Mouse (Mus musculus) CH12.LX (cell line): ENCODE results near the gene Gm13102. TPM values are rescaled to one million over a fixed set of nuclear protein-coding genes. Genes with fewer than 3 reads are reported as not detected.
"Not testable (repeated sequence)": the region's sequence is repeated elsewhere in the genome, so short reads cannot be mapped to it uniquely, and the experiment has no call there.

ENCODE experiments used
- DNase-seq: peaks from one replicate; pipeline ENCODE4 v3.0.0-alpha.2; 2013; ENCODE audit errors: extremely low read depth
- H3K27ac ChIP-seq: 2 replicates; pipeline ENCODE4 v1.5.1; 2012; ENCODE audit warnings: low read depth, mild to moderate bottlenecking, control low read depth, moderate library complexity; ENCODE audit not compliant: insufficient read depth
- H3K27me3 ChIP-seq: replicated peaks from 2 replicates; pipeline ENCODE3; 2012; ENCODE audit warnings: inconsistent platforms
- H3K36me3 ChIP-seq, 2 experiments: replicated peaks in 1 of 2; 2 replicates each; pipeline versions ENCODE3 to v1.6.1; 2012; ENCODE audit warnings: inconsistent platforms in 1 of 2, low read length in 1 of 2, mild to moderate bottlenecking in 1 of 2, mixed read lengths in 1 of 2, moderate library complexity in 1 of 2; ENCODE audit not compliant: control insufficient read depth in 1 of 2, insufficient read depth in 1 of 2
- H3K4me1 ChIP-seq, 2 experiments: 2 replicates each; pipeline ENCODE4 v1.6.1; 2012; ENCODE audit warnings: inconsistent platforms in 1 of 2, moderate library complexity in 1 of 2; ENCODE audit not compliant: insufficient read depth in 2 of 2, control insufficient read depth in 1 of 2
- H3K4me2 ChIP-seq: 2 replicates; pipeline ENCODE4 v1.6.1; 2012; ENCODE audit warnings: low read depth, mild to moderate bottlenecking, control low read depth; ENCODE audit not compliant: poor library complexity, insufficient read depth, severe bottlenecking
- H3K4me3 ChIP-seq, 3 experiments: fragments of 150-350 bp in 1 of 3; sonication (generic) in 1 of 3; replicated peaks in 1 of 3; 2 replicates each; pipeline versions ENCODE3 to v1.5.1; 2011 to 2012; ENCODE audit warnings: low read depth in 2 of 3, low read length in 2 of 3, mild to moderate bottlenecking in 2 of 3, moderate library complexity in 2 of 3, control low read depth in 1 of 3, improper control_type of control experiment in 1 of 3, inconsistent platforms in 1 of 3, mixed read lengths in 1 of 3; ENCODE audit not compliant: poor library complexity in 1 of 3
- H3K79me2 ChIP-seq: replicated peaks from 2 replicates; pipeline ENCODE4 v1.6.1; 2012; ENCODE audit warnings: mild to moderate bottlenecking, moderate library complexity; ENCODE audit not compliant: control insufficient read depth, poor library complexity, insufficient read depth, severe bottlenecking; ENCODE audit errors: extremely low read depth
- H3K9ac ChIP-seq: 2 replicates; pipeline ENCODE4 v1.6.1; 2012; ENCODE audit warnings: low read depth, mild to moderate bottlenecking, control low read depth, moderate library complexity; ENCODE audit not compliant: insufficient read depth
- H3K9me3 ChIP-seq: replicated peaks from 2 replicates; pipeline ENCODE3; 2012; ENCODE audit warnings: low read length, inconsistent platforms, mixed read lengths
- dilution Hi-C: fragments of 300-500 bp; cut with MboI; formaldehyde crosslinking; loops from 2 replicates; pipeline ENCODE4 v1.14.3; 2020; ENCODE audit warnings: low sequenced_read_pairs; ENCODE audit not compliant: extremely low pct_unique_long_range_greater_than_20kb, extremely low pct_ligation_motif_present
- in situ Hi-C: fragments of 300-500 bp; cut with MboI; formaldehyde crosslinking; loops from 3 replicates; pipeline ENCODE4 v1.14.3; 2019; ENCODE audit warnings: low sequenced_read_pairs, low pct_ligation_motif_present, low pct_unique_long_range_greater_than_20kb, mixed read lengths
- polyA plus RNA-seq: library from polyadenylated mRNA; unstranded; fragments of >175 nt; gene quantifications from 2 replicates; pipeline ENCODE4 v1.2.1, GENCODE M21; 2012; ENCODE audit warnings: low read depth; ENCODE audit not compliant: insufficient read length
- total RNA-seq, 2 experiments: library from RNA; depleted of rRNA; stranded (reverse); fragments of 300-350 nt in 1 of 2; fragments of >200 nt in 1 of 2; gene quantifications; 2 replicates each; pipeline ENCODE4 v1.2.3; 2012 to 2014

Gene Gm13102
- total RNA-seq (2012; rRNA removed): not detected in 2 replicates
- total RNA-seq (2014; rRNA removed): not detected in 2 replicates
- polyA plus RNA-seq: not detected in 2 replicates

DNA sequence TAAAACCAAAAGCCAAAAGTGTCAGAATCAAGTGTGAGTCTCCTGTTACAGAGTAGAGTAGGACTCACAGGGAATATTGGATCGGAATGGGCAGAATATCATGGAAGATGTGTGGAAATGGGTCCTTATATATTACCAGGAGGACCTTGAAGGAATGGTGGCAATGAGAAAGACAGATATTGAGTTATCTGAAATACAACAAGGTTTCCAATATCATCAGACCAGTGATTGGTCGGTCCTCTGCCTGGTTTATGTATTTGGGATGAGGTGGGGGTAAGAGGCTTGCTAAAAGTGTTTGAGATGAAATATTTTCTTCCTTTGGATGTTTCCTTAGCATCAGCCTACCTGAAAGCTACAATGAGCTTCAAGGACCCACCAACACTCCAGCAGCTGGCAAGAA is at the start of gene Gm13102:
Gene Gm13102, plus strand, starts transcription at position 301 of the 400 bp plus-strand sequence.
- H3K79me2 ChIP-seq, H3K9ac ChIP-seq, H3K4me1 ChIP-seq, in situ Hi-C loops, H3K4me2 ChIP-seq, H3K9me3 ChIP-seq, dilution Hi-C loops, H3K27me3 ChIP-seq, DNase-seq, H3K36me3 ChIP-seq, H3K4me3 ChIP-seq, H3K27ac ChIP-seq: not testable (repeated sequence)

GRCm38 (mm10) chr4:144058826-144059225 is 47.4 kb upstream of the Gm13102 start, which contains the start of gene Pramel4:
Gene Pramel4 (plus strand): TSS chr4:144059126.
- H3K27ac ChIP-seq, H3K4me1 ChIP-seq, in situ Hi-C loops, DNase-seq, H3K79me2 ChIP-seq, dilution Hi-C loops, H3K4me2 ChIP-seq, H3K4me3 ChIP-seq, H3K27me3 ChIP-seq, H3K9me3 ChIP-seq, H3K9ac ChIP-seq, H3K36me3 ChIP-seq: not testable (repeated sequence)

Other genes with a start within 250 kb of the Gm13102 start
- not detected in 2 replicates for gene Pramef6, start 206.1 kb upstream of the Gm13102 start, total RNA-seq (2012; rRNA removed)
- gene Pramef6, start 206.1 kb upstream of the Gm13102 start, total RNA-seq (2014; rRNA removed): not detected in 2 replicates
- gene Pramef6, start 206.1 kb upstream of the Gm13102 start, polyA plus RNA-seq: not detected in 2 replicates
- 0.08 TPM in 1 of 2 replicates, not detected in the other for gene Pramef25, start 155.5 kb upstream of the Gm13102 start, total RNA-seq (2012; rRNA removed)
- gene Pramef25, start 155.5 kb upstream of the Gm13102 start, total RNA-seq (2014; rRNA removed): not detected in 2 replicates
- not detected in 2 replicates for gene Pramef25, start 155.5 kb upstream of the Gm13102 start, polyA plus RNA-seq
- not detected in 2 replicates for gene Gm13101, start 139.5 kb upstream of the Gm13102 start, total RNA-seq (2012; rRNA removed)
- gene Gm13101, start 139.5 kb upstream of the Gm13102 start, total RNA-seq (2014; rRNA removed): not detected in 2 replicates
- gene Gm13101, start 139.5 kb upstream of the Gm13102 start, polyA plus RNA-seq: not detected in 2 replicates
- not detected in 2 replicates for gene Pramef17, start 112.1 kb upstream of the Gm13102 start, total RNA-seq (2012; rRNA removed)
- not detected in 2 replicates for gene Pramef17, start 112.1 kb upstream of the Gm13102 start, total RNA-seq (2014; rRNA removed)
- not detected in 2 replicates for gene Pramef17, start 112.1 kb upstream of the Gm13102 start, polyA plus RNA-seq
- not detected in 2 replicates for gene Pramel4, start 47.3 kb upstream of the Gm13102 start, total RNA-seq (2012; rRNA removed)
- gene Pramel4, start 47.3 kb upstream of the Gm13102 start, total RNA-seq (2014; rRNA removed): not detected in 2 replicates
- gene Pramel4, start 47.3 kb upstream of the Gm13102 start, polyA plus RNA-seq: not detected in 2 replicates
- not detected in 2 replicates for gene Oog3, start 56.2 kb downstream of the Gm13102 start, total RNA-seq (2012; rRNA removed)
- not detected in 2 replicates for gene Oog3, start 56.2 kb downstream of the Gm13102 start, total RNA-seq (2014; rRNA removed)
- gene Oog3, start 56.2 kb downstream of the Gm13102 start, polyA plus RNA-seq: not detected in 2 replicates
- not detected in 2 replicates for gene Oog2, start 84.2 kb downstream of the Gm13102 start, total RNA-seq (2012; rRNA removed)
- gene Oog2, start 84.2 kb downstream of the Gm13102 start, total RNA-seq (2014; rRNA removed): not detected in 2 replicates
- gene Oog2, start 84.2 kb downstream of the Gm13102 start, polyA plus RNA-seq: not detected in 2 replicates
- not detected in 2 replicates for gene C87977, start 106.8 kb downstream of the Gm13102 start, total RNA-seq (2012; rRNA removed)
- not detected in 2 replicates for gene C87977, start 106.8 kb downstream of the Gm13102 start, total RNA-seq (2014; rRNA removed)
- gene C87977, start 106.8 kb downstream of the Gm13102 start, polyA plus RNA-seq: not detected in 2 replicates
- gene Pramel5, start 174.0 kb downstream of the Gm13102 start, total RNA-seq (2012; rRNA removed): not detected in 2 replicates
- gene Pramel5, start 174.0 kb downstream of the Gm13102 start, total RNA-seq (2014; rRNA removed): not detected in 2 replicates
- not detected in 2 replicates for gene Pramel5, start 174.0 kb downstream of the Gm13102 start, polyA plus RNA-seq
- gene Gm13128, start 223.8 kb downstream of the Gm13102 start, total RNA-seq (2012; rRNA removed): not detected in 2 replicates
- gene Gm13128, start 223.8 kb downstream of the Gm13102 start, total RNA-seq (2014; rRNA removed): not detected in 2 replicates
- not detected in 2 replicates for gene Gm13128, start 223.8 kb downstream of the Gm13102 start, polyA plus RNA-seq